Mouse (Mus musculus): ENCODE measurements at regions not wholly inside any gene's neighbourhood (a gene's known extent, or its start where the extent isn't known, plus 50 kb on each side); places are given as distances from the start of the nearest gene placed in this dataset.

GRCm38 (mm10) chr13:40605686-40606404 lies 132.3 kb downstream of the Tfap2a start:
- 0 out of 2 replicates have a peak, but pooled peaks cover 3% of the 10 kb centered on the region for H3K27me3 ChIP-seq
- peak overlapping the region; percentile 61 for H3K4me2 ChIP-seq
- ATAC-seq (ENCODE audit: low FRiP score, low read depth), result peak; percentile 51
- H3K27ac ChIP-seq (replicated peaks), result peak overlapping the region; percentile 68
- no peaks in the 10 kb centered on the region for H3K36me3 ChIP-seq
- WGBS, result 50% methylated on average over 16 of the region's 16 CpGs
- peaks cover 13% of the 10 kb centered on the region for H3K4me1 ChIP-seq (replicated peaks)
- H3K9ac ChIP-seq, result no peak overlapping the region
- H3K4me3 ChIP-seq, result peak overlapping the region; percentile 37
- H3K9me3 ChIP-seq, result no peaks in the 10 kb centered on the region

- H3K36me3 ChIP-seq, result no peaks in the 10 kb centered on the region
- no peak overlapping the region for H3K4me2 ChIP-seq
- no peak overlapping the region for H3K9ac ChIP-seq
- 62% methylated on average over 12 of the region's 12 CpGs for WGBS
- no peak overlapping the region for H3K4me3 ChIP-seq
- H3K27ac ChIP-seq (replicated peaks), result no peak overlapping the region
- H3K4me1 ChIP-seq (replicated peaks), result no peaks in the 10 kb centered on the region
- H3K9me3 ChIP-seq, result no peaks in the 10 kb centered on the region
- H3K27me3 ChIP-seq, result no peaks in the 10 kb centered on the region
- 0 out of 2 replicates have a peak, but pooled peaks have one; percentile 45 for ATAC-seq (ENCODE audit: low FRiP score, low read depth)
These were observed 163.0 kb downstream of the Tfap2a start for GRCm38 (mm10) chr13:40574981-40575745.

GRCm38 (mm10) chr13:40569461-40569860 lies 168.7 kb downstream of the Tfap2a start:
- Histone ChIP-seq H3K27ac (replicated peaks) (no peak overlapping the region), H3K9me3 (no peaks in the 10 kb centered on the region), H3K9ac (no peak overlapping the region), H3K4me2 (no peak overlapping the region), H3K36me3 (no peaks in the 10 kb centered on the region), H3K27me3 (no peaks in the 10 kb centered on the region), H3K4me1 (replicated peaks) (no peaks in the 10 kb centered on the region), H3K4me3 (no peak overlapping the region)
- WGBS, result 51% methylated on average over 5 of the region's 5 CpGs
- ATAC-seq (ENCODE audit: low FRiP score, low read depth), result no peak

GRCm38 (mm10) chr13:40567821-40568220 lies 170.4 kb downstream of the Tfap2a start:
- H3K9me3 ChIP-seq, result no peaks in the 10 kb centered on the region
- no peaks in the 10 kb centered on the region for H3K4me1 ChIP-seq (replicated peaks)
- WGBS, result 85% methylated on average over 3 of the region's 3 CpGs
- no peak for ATAC-seq (ENCODE audit: low FRiP score, low read depth)
- H3K27me3 ChIP-seq, result no peaks in the 10 kb centered on the region
- no peaks in the 10 kb centered on the region for H3K36me3 ChIP-seq
- H3K4me2 ChIP-seq, result no peak overlapping the region
- H3K4me3 ChIP-seq, result no peak overlapping the region
- no peak overlapping the region for H3K27ac ChIP-seq (replicated peaks)
- H3K9ac ChIP-seq, result no peak overlapping the region

- no peaks in the 10 kb centered on the region for H3K27me3 ChIP-seq
- no peak overlapping the region for H3K4me2 ChIP-seq
- ATAC-seq (ENCODE audit: low FRiP score, low read depth), result no peak
- no peak overlapping the region for H3K27ac ChIP-seq (replicated peaks)
- no peak overlapping the region for H3K4me3 ChIP-seq
- H3K9me3 ChIP-seq, result no peaks in the 10 kb centered on the region
- H3K36me3 ChIP-seq, result no peaks in the 10 kb centered on the region
- no peaks in the 10 kb centered on the region for H3K4me1 ChIP-seq (replicated peaks)
- no peak overlapping the region for H3K9ac ChIP-seq
These were observed 173.8 kb downstream of the Tfap2a start for GRCm38 (mm10) chr13:40564351-40564750.

- H3K36me3 ChIP-seq, result no peaks in the 10 kb centered on the region
- no peaks in the 10 kb centered on the region for H3K27me3 ChIP-seq
- no peak overlapping the region for H3K4me3 ChIP-seq
- no peaks in the 10 kb centered on the region for H3K9me3 ChIP-seq
- ATAC-seq (ENCODE audit: low FRiP score, low read depth), result no peak
- WGBS, result 59% methylated on average over 7 of the region's 7 CpGs
- no peak overlapping the region for H3K4me2 ChIP-seq
- H3K4me1 ChIP-seq (replicated peaks), result no peaks in the 10 kb centered on the region
- no peak overlapping the region for H3K27ac ChIP-seq (replicated peaks)
- no peak overlapping the region for H3K9ac ChIP-seq
These were observed 183.8 kb downstream of the Tfap2a start for GRCm38 (mm10) chr13:40554368-40554767.

GRCm38 (mm10) chr13:40525501-40525900 lies 164.3 kb upstream of the Ofcc1 start:
- Histone ChIP-seq H3K4me1 (replicated peaks) (no peaks in the 10 kb centered on the region), H3K27ac (replicated peaks) (no peak overlapping the region), H3K4me3 (no peak overlapping the region), H3K4me2 (no peak overlapping the region), H3K9me3 (no peaks in the 10 kb centered on the region), H3K36me3 (no peaks in the 10 kb centered on the region), H3K27me3 (no peaks in the 10 kb centered on the region), H3K9ac (no peak overlapping the region)
- no peak for ATAC-seq (ENCODE audit: low FRiP score, low read depth)

- Histone ChIP-seq H3K4me1 (replicated peaks) (no peaks in the 10 kb centered on the region), H3K9ac (no peak overlapping the region), H3K4me2 (no peak overlapping the region), H3K9me3 (no peaks in the 10 kb centered on the region), H3K27me3 (no peaks in the 10 kb centered on the region), H3K27ac (replicated peaks) (no peak overlapping the region), H3K4me3 (no peak overlapping the region), H3K36me3 (no peaks in the 10 kb centered on the region)
- 68% methylated on average over 2 of the region's 2 CpGs for WGBS
- no peak for ATAC-seq (ENCODE audit: low FRiP score, low read depth)
These were observed 161.9 kb upstream of the Ofcc1 start for GRCm38 (mm10) chr13:40523115-40523514.

- WGBS, result 60% methylated on average over 4 of the region's 4 CpGs
These were observed 156.9 kb upstream of the Ofcc1 start for GRCm38 (mm10) chr13:40518180-40518579.

GRCm38 (mm10) chr13:40509290-40509689 lies 148.0 kb upstream of the Ofcc1 start:
- Histone ChIP-seq H3K9me3 (no peaks in the 10 kb centered on the region), H3K4me3 (no peak overlapping the region), H3K4me1 (replicated peaks) (no peaks in the 10 kb centered on the region), H3K9ac (no peak overlapping the region), H3K27me3 (no peaks in the 10 kb centered on the region), H3K4me2 (no peak overlapping the region), H3K27ac (replicated peaks) (no peak overlapping the region), H3K36me3 (no peaks in the 10 kb centered on the region)
- 57% methylated on average over 1 of the region's 1 CpGs for WGBS
- ATAC-seq (ENCODE audit: low FRiP score, low read depth), result no peak

More at GRCm38 (mm10) chr13:40518180-40518579, 156.9 kb upstream of the Ofcc1 start:
- H3K9me3 ChIP-seq, result no peaks in the 10 kb centered on the region
- H3K27ac ChIP-seq (replicated peaks), result no peak overlapping the region
- no peak overlapping the region for H3K4me3 ChIP-seq
- no peaks in the 10 kb centered on the region for H3K4me1 ChIP-seq (replicated peaks)
- H3K36me3 ChIP-seq, result no peaks in the 10 kb centered on the region
- H3K27me3 ChIP-seq, result no peaks in the 10 kb centered on the region
- H3K4me2 ChIP-seq, result no peak overlapping the region
- no peak overlapping the region for H3K9ac ChIP-seq
- no peak for ATAC-seq (ENCODE audit: low FRiP score, low read depth)

GRCm38 (mm10) chr13:40480830-40481229 lies 119.6 kb upstream of the Ofcc1 start:
- Histone ChIP-seq H3K27ac (replicated peaks) (no peak overlapping the region), H3K36me3 (no peaks in the 10 kb centered on the region), H3K9ac (no peak overlapping the region), H3K4me2 (no peak overlapping the region), H3K4me3 (no peak overlapping the region), H3K9me3 (no peaks in the 10 kb centered on the region), H3K4me1 (replicated peaks) (peaks cover 6% of the 10 kb centered on the region; the same call in 1 of the 2 replicates), H3K27me3 (no peaks in the 10 kb centered on the region)
- ATAC-seq (ENCODE audit: low FRiP score, low read depth), result peak; percentile 56; the same call in 1 of the 2 replicates
- 44% methylated on average over 7 of the region's 7 CpGs for WGBS

GRCm38 (mm10) chr13:40472683-40473082 lies 111.4 kb upstream of the Ofcc1 start:
- Histone ChIP-seq H3K36me3 (no peaks in the 10 kb centered on the region), H3K4me2 (no peak overlapping the region), H3K4me1 (replicated peaks) (no peaks in the 10 kb centered on the region), H3K9me3 (no peaks in the 10 kb centered on the region), H3K9ac (no peak overlapping the region), H3K27ac (replicated peaks) (no peak overlapping the region), H3K27me3 (no peaks in the 10 kb centered on the region), H3K4me3 (no peak overlapping the region)
- ATAC-seq (ENCODE audit: low FRiP score, low read depth), result no peak
- 74% methylated on average over 3 of the region's 3 CpGs for WGBS
